Comparison of ENCODE assay signal across 8 mouse cellular contexts in the genomic region with DNA sequence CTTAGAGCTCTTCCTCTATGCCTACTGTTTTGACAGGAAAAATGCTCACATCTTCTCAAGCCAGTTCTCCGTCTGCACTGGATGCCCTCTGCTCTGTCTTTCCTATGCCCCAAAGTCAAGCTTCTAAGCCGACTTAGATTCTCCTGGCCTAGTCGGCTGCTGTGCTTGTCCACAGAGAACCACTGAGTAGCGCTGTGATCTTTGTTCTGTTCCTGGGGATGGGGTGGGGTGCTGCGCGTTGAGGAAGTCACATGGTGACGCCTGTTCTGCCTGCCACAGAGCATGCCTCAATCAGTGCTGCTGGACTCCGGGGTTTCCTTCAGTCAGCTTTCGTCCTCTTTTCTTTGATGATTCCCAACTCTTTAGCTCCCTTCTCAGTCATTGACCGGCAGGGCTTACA. TPM values are rescaled to one million over a fixed set of nuclear protein-coding genes. Genes with fewer than 3 reads are reported as not detected.
DNase-seq lines count a peak whose midpoint lies in the region.

No protein-coding gene starts in this region.

- peak; percentile 20 for DNase-seq in layer of hippocampus, adult 9-11 months
- no peak for DNase-seq in layer of hippocampus, postnatal 36 days
- DNase-seq in R1 (ENCODE audit: low read depth, low spot score) = peak; percentile 55
- peak; percentile 19 for DNase-seq in embryo, embryonic 9.5 days (ENCODE audit: extremely low spot score)
- peak; percentile 32 to 40 for DNase-seq in lung, postnatal 4 days
- no peak for DNase-seq in cerebellum, adult 11 months
- DNase-seq in urinary bladder, postnatal 25 days (ENCODE audit: low spot score) = no peak
- no peak for DNase-seq in adrenal gland, postnatal 25 days

RNA-seq across cellular contexts. Expression of a gene that starts 8.4 kb away (rescaled TPM):
- total RNA-seq in layer of hippocampus, postnatal 36 days (2021) = 10 to 100 TPM; 68.1 to 69.4 TPM
- total RNA-seq in adrenal gland, postnatal 25 days (2021) = 32.9 and 40.3 TPM in 2 replicates

Comparison
In these comparisons a context has a peak if more than half of its experiments do, and no peak if none do; other contexts are left out.
1. DNase-seq: peak in layer of hippocampus, adult 9-11 months (single experiment), R1 (single experiment), embryo, embryonic 9.5 days (single experiment) and lung, postnatal 4 days (2 of 2); none in layer of hippocampus, postnatal 36 days (0 of 2), cerebellum, adult 11 months (single experiment), urinary bladder, postnatal 25 days (single experiment) and adrenal gland, postnatal 25 days (single experiment).